ENCODE assay signal across 26 mouse cellular contexts in the genomic region with DNA sequence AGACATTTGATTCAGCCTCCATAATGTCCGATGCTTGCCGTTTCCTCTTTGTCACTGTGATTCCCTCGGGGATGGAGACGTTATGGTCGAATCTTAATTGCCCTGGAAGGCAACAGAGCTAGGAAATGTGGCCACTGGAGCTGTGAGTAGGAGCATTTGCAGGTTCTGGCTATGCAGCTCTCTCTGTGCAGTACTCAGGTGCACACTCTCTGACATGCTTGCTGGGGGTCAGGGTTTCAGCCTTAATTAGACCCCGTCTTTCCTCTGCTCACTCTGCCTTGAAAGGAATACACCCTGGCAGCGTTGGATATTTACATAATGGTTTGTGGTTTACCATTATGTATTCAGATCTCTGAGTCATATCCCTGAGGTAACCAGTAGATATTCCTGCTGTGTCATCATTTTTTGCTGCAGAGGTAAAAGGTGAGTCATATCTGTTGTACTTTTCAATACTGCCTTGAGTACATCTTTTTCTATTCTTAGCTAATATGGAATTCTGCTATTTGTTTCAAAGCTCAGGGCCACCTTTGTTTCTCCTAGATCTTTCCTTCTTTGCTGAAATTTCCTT.
DNase-seq lines count a peak whose midpoint lies in the region; ATAC-seq and TF ChIP-seq lines count a peak whose summit lies in the region.
"Had no signal": no experiment of that assay in that cellular context is flagged by ENCODE, and none has a peak within 500 bp of the region (broad histone marks: within the 10 kb centered on the region; RNA-seq: fewer than 3 reads in every experiment).

No protein-coding gene starts in this region.

- intact Hi-C loops in gastrocnemius, adult 2 months (cut with DNase I) = no loop called here

- H3K4me3 ChIP-seq in hindbrain, embryonic 11.5 days (ENCODE audit: low read depth, low read length) = no peak overlapping the region
- no peak overlapping the region for H3K4me3 ChIP-seq in hindbrain, embryonic 16.5 days (ENCODE audit: low read length)
- no peak overlapping the region for H3K4me3 ChIP-seq in gastrocnemius, adult 2 months
- H3K4me3 ChIP-seq: embryonic facial prominence, embryonic 15.5 days; hindbrain, embryonic 13.5 days; layer of hippocampus, adult 2 months had no signal

- no peak for TF ChIP-seq CTCF in gastrocnemius, adult 2 months (IDR thresholded peaks at IDR 0.05)

- peak; percentile 7 for DNase-seq in hindbrain, embryonic 11.5 days (ENCODE audit: low spot score)
- peak; percentile 56 for DNase-seq in 3134 (ENCODE audit: extremely low read depth, insufficient read length, low spot score)
- DNase-seq in gastrocnemius, adult 2 months = no peak
- DNase-seq in embryo, embryonic 10 days (ENCODE audit: low spot score) = no peak
- DNase-seq: adrenal gland, adult 8-10 months; B cell, adult 2 months; cerebellum, adult 11 months; cerebellum, postnatal 10 days; heart, postnatal 10 days; kidney, adult 18-20 months; kidney, postnatal 10 days; left cerebral cortex, postnatal 4 days; liver; liver, postnatal 0 days; lung, postnatal 36 days; right cerebral cortex, postnatal 4 days; thymus, postnatal 14 days had no signal

- 81% methylated on average over 7 of the region's 7 CpGs for WGBS in hindbrain, embryonic 11.5 days
- WGBS in hindbrain, embryonic 16.5 days = 41% methylated on average over 7 of the region's 7 CpGs

- no peaks in the 10 kb centered on the region for H3K9me3 ChIP-seq in hindbrain, embryonic 11.5 days (ENCODE audit: control insufficient read depth, low read length)
- H3K9me3 ChIP-seq in hindbrain, embryonic 16.5 days (ENCODE audit: control insufficient read depth, low read length) = no peaks in the 10 kb centered on the region
- H3K9me3 ChIP-seq: embryonic facial prominence, embryonic 15.5 days; hindbrain, embryonic 13.5 days had no signal

- no peaks in the 10 kb centered on the region for H3K4me1 ChIP-seq in hindbrain, embryonic 11.5 days (replicated peaks; ENCODE audit: control insufficient read depth, insufficient read depth, low read length)
- H3K4me1 ChIP-seq in hindbrain, embryonic 16.5 days (ENCODE audit: control insufficient read depth, insufficient read depth, low read depth, low read length) = no peaks in the 10 kb centered on the region
- H3K4me1 ChIP-seq: embryonic facial prominence, embryonic 15.5 days had no signal

- H3K27ac ChIP-seq in hindbrain, embryonic 11.5 days (ENCODE audit: low read depth, low read length) = no peak overlapping the region
- H3K27ac ChIP-seq in hindbrain, embryonic 16.5 days (ENCODE audit: low read depth, low read length) = no peak overlapping the region
- no peak overlapping the region for H3K27ac ChIP-seq in gastrocnemius, adult 2 months
- H3K27ac ChIP-seq: embryonic facial prominence, embryonic 15.5 days; hindbrain, embryonic 13.5 days; layer of hippocampus, adult 2 months had no signal

- H3K9ac ChIP-seq in hindbrain, embryonic 11.5 days (ENCODE audit: low read depth, low read length) = no peak overlapping the region
- H3K9ac ChIP-seq in hindbrain, embryonic 16.5 days (ENCODE audit: low read depth, low read length) = no peak overlapping the region
- H3K9ac ChIP-seq: embryonic facial prominence, embryonic 15.5 days; hindbrain, embryonic 13.5 days; liver, postnatal 0 days had no signal

- no peaks in the 10 kb centered on the region for H3K36me3 ChIP-seq in hindbrain, embryonic 11.5 days (ENCODE audit: control insufficient read depth, insufficient read depth, low read length)
- no peaks in the 10 kb centered on the region for H3K36me3 ChIP-seq in hindbrain, embryonic 16.5 days (ENCODE audit: control insufficient read depth, insufficient read depth, low read length)
- H3K36me3 ChIP-seq: embryonic facial prominence, embryonic 15.5 days; hindbrain, embryonic 13.5 days had no signal

- peak; percentile 51 for ATAC-seq in hindbrain, embryonic 11.5 days (ENCODE audit: low FRiP score)
- no peak for ATAC-seq in hindbrain, embryonic 16.5 days
- peak; percentile 84 for ATAC-seq in CD4-positive, CD25-positive, alpha-beta regulatory T cell, adult 4 months
- peak; percentile 83 for ATAC-seq in activated CD4-positive, CD25-positive, alpha-beta regulatory T cell, adult 4 months
- no peak for ATAC-seq in cerebellum, adult (ENCODE audit: insufficient number of reproducible peaks, low FRiP score, low TSS enrichment)
- ATAC-seq: forebrain, embryonic 16.5 days; liver, postnatal 0 days had no signal

- H3K27me3 ChIP-seq in hindbrain, embryonic 11.5 days (ENCODE audit: control insufficient read depth, insufficient read depth, low read length) = no peaks in the 10 kb centered on the region
- H3K27me3 ChIP-seq in hindbrain, embryonic 16.5 days (replicated peaks; ENCODE audit: control insufficient read depth, insufficient read depth, low read length) = no peaks in the 10 kb centered on the region
- H3K27me3 ChIP-seq: embryonic facial prominence, embryonic 15.5 days; hindbrain, embryonic 13.5 days had no signal

- H3K4me2 ChIP-seq in hindbrain, embryonic 11.5 days (replicated peaks; ENCODE audit: low read depth, low read length) = no peak overlapping the region
- no peak overlapping the region for H3K4me2 ChIP-seq in hindbrain, embryonic 16.5 days (ENCODE audit: low read length)
- H3K4me2 ChIP-seq: embryonic facial prominence, embryonic 15.5 days; heart, embryonic 11.5 days; hindbrain, embryonic 13.5 days had no signal

Comparison
In these comparisons a context has a peak if more than half of its experiments do, and no peak if none do; other contexts are left out.
1. ATAC-seq: peak in hindbrain, embryonic 11.5 days (single experiment), CD4-positive, CD25-positive, alpha-beta regulatory T cell, adult 4 months (single experiment) and activated CD4-positive, CD25-positive, alpha-beta regulatory T cell, adult 4 months (single experiment); none in hindbrain, embryonic 16.5 days (single experiment) and cerebellum, adult (single experiment).
2. DNase-seq: peak in hindbrain, embryonic 11.5 days (single experiment) and 3134 (single experiment); none in gastrocnemius, adult 2 months (single experiment) and embryo, embryonic 10 days (single experiment).